Mouse (Mus musculus) liver, adult 2 months (tissue): ENCODE measurements around the gene Lonp2. TPM values are rescaled to one million over a fixed set of nuclear protein-coding genes. Genes with fewer than 3 reads are reported as not detected.

Experiments used
- DNase-seq: peaks from one replicate; pipeline ENCODE4 v3.0.0-alpha.2; 2011; ENCODE audit warnings: low read depth, low spot score; ENCODE audit errors: extremely low read depth
- H3K27ac ChIP-seq: fragments of 200-500 bp; replicated peaks from 2 replicates; pipeline ENCODE4 v1.5.1; 2012; ENCODE audit warnings: low read depth, mild to moderate bottlenecking, control low read depth, inconsistent platforms, low read length; ENCODE audit not compliant: insufficient read depth
- H3K27me3 ChIP-seq: fragments of 200-500 bp; 2 replicates; pipeline ENCODE4 v1.6.1; 2012; ENCODE audit warnings: mild to moderate bottlenecking, moderate library complexity, low read length, inconsistent platforms; ENCODE audit not compliant: control insufficient read depth, insufficient read depth
- H3K36me3 ChIP-seq: fragments of 200-500 bp; 2 replicates; pipeline ENCODE4 v1.6.1; 2012; ENCODE audit warnings: low read length, inconsistent platforms; ENCODE audit not compliant: control insufficient read depth, insufficient read depth
- H3K4me1 ChIP-seq: fragments of 200-500 bp; 2 replicates; pipeline ENCODE4 v1.6.1; 2011; ENCODE audit warnings: low read length; ENCODE audit not compliant: control insufficient read depth, insufficient read depth
- H3K4me3 ChIP-seq: fragments of 200-500 bp; 2 replicates; pipeline ENCODE4 v1.5.1; 2011; ENCODE audit warnings: low read depth, mild to moderate bottlenecking, control low read depth, low read length, moderate library complexity; ENCODE audit not compliant: insufficient read depth
- H3K79me2 ChIP-seq: fragments of 200-500 bp; 2 replicates; pipeline ENCODE4 v1.6.1; 2012; ENCODE audit warnings: inconsistent platforms, mild to moderate bottlenecking, low read length, moderate library complexity; ENCODE audit not compliant: control insufficient read depth, insufficient read depth
- H3K9ac ChIP-seq: fragments of 200-500 bp; 2 replicates; pipeline ENCODE4 v1.6.1; 2012; ENCODE audit warnings: low read depth, mild to moderate bottlenecking, control low read depth, inconsistent platforms, low read length
- CTCF ChIP-seq: fragments of 200-500 bp; IDR thresholded peaks from 2 replicates; pipeline ENCODE4 v1.5.1; 2011; ENCODE audit warnings: low read depth, low read length, control low read depth
- POLR2A ChIP-seq: fragments of 200-500 bp; IDR thresholded peaks from 2 replicates; pipeline ENCODE4 v1.6.1; 2011; ENCODE audit warnings: low read length, control low read depth; ENCODE audit not compliant: insufficient read depth; ENCODE audit errors: extremely low read depth
- WGBS: fragments of 180-500 bp; shearing (Covaris S2); methylation state at CpG from one replicate; pipeline ENCODE4 v1.1.7; 2018; 5-methylcytosine and 5-hydroxymethylcytosine counted together
- polyA plus RNA-seq: library from polyadenylated mRNA; depleted of rRNA; stranded (reverse); fragments of >200 nt; gene quantifications from 2 replicates; pipeline ENCODE4 v1.2.3, GENCODE M21; 2012
- total RNA-seq: library from RNA; depleted of rRNA; stranded (reverse); fragments of >200 nt; gene quantifications from 2 replicates; pipeline ENCODE4 v1.2.3, GENCODE M21; 2014

Lonp2 gene
- total and polyA plus RNA-seq, 2 experiments = 299 to 308 TPM

DNA sequence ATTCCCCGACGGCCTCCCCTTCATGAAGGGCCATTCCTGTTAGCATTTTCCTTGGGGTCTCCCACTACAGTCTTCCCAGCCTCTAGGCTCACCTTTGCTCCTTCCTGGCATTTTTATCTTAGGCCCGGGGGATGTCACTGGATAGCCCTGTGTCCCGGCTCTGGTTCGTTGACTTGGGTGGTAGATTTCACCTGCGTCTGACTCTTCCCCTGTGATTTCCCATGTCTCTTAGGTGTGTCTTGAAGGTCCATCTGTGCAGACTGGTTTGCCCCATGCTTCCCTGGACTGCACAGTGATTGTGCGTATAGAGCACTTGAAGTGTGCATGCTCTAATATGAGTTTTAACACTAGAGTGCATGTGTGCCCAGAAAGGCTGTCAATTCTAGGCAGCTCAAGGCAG is 1.1 kb downstream of the Lonp2 start:
- H3K36me3 ChIP-seq = peaks cover 14% of the 10 kb centered on the region
- TF ChIP-seq CTCF (no peak), POLR2A (no peak)
- H3K4me3 ChIP-seq = peak overlapping the region; percentile 84
- peak overlapping the region; percentile 79 for H3K9ac ChIP-seq
- no peaks in the 10 kb centered on the region for H3K27me3 ChIP-seq
- H3K4me1 ChIP-seq = peaks cover 9% of the 10 kb centered on the region; the same call in 1 of the 2 replicates
- peaks cover 21% of the 10 kb centered on the region; the same call in 1 of the 2 replicates for H3K79me2 ChIP-seq
- WGBS = 7% methylated on average over 7 of the region's 7 CpGs
- DNase-seq = peak; percentile 45
- peak overlapping the region; percentile 90 for H3K27ac ChIP-seq

DNA sequence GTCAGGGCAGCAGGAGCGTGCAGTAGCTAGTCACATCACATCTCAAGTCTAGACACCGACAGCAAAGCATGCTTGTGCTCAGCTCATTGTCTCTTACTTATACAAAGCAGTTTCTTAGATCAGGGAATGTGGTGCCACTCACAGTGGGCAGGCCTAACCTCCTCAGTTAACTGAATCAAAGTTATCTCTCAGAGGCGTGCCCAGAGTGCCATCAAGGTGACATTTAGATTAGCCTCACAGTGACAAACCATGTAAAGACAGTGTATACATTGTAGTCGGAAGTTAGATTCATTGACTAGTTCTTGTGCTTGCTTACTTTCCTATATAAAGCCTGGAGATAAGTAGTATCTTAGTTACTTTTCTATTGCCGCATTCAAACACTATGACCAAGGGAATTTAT is 6.4 kb downstream of the Lonp2 start:
- 85% methylated on average over 5 of the region's 5 CpGs for WGBS
- H3K36me3 ChIP-seq = peaks cover 57% of the 10 kb centered on the region
- H3K4me1 ChIP-seq = peaks cover 17% of the 10 kb centered on the region
- no peaks in the 10 kb centered on the region for H3K27me3 ChIP-seq
- no peak overlapping the region for H3K27ac ChIP-seq
- no peak overlapping the region for H3K4me3 ChIP-seq
- H3K79me2 ChIP-seq = peaks cover 34% of the 10 kb centered on the region
- H3K9ac ChIP-seq = no peak overlapping the region
- no peak for DNase-seq
- TF ChIP-seq POLR2A = no peak
- TF ChIP-seq CTCF = no peak

DNA sequence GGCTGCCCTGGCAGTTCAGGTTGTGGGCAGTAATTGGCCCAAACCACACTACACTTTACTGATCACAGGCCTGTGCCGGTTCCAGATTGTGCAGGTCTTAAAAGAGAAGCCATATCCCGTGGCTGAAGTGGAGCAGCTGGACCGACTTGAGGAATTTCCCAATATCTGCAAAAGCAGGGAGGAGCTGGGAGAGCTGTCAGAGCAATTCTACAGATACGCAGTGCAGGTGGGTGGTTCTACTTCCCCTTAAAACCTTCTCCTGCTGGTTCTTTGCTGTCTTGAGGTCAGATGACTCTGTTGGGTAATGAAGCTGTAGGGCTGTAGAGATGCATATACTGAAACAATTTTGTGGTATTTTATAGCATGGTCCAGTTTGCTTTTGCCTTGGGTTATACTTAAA is 7.6 kb downstream of the Lonp2 start:
- H3K9ac ChIP-seq = peak overlapping the region; percentile 0
- TF ChIP-seq POLR2A = no peak
- no peak for TF ChIP-seq CTCF
- H3K27me3 ChIP-seq = no peaks in the 10 kb centered on the region
- no peak for DNase-seq
- peaks cover 17% of the 10 kb centered on the region for H3K4me1 ChIP-seq
- peaks cover 68% of the 10 kb centered on the region for H3K36me3 ChIP-seq
- no peak overlapping the region for H3K4me3 ChIP-seq
- peak overlapping the region; percentile 38; the same call in 1 of the 2 replicates for H3K27ac ChIP-seq
- peaks cover 41% of the 10 kb centered on the region for H3K79me2 ChIP-seq
- WGBS = 24% methylated on average over 4 of the region's 4 CpGs

DNA sequence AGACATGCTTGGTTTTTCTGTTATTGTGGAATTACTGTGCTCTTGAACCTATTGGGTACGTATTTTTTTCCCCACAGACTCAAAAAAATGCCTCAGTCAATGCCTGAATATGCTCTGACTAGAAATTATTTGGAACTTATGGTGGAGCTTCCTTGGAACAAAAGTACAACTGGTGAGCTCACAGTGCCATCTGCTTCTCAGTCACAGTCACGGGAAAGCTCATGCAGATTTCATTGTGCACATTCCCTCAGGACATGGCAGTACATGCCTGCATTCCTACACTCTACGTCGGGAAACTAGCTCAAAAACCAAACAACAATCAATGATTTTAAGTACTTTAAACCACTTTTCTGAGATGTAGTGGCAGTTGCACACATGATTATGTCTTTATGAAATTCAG is 14.0 kb downstream of the Lonp2 start:
- Histone ChIP-seq H3K4me1 (no peaks in the 10 kb centered on the region; the same call in 1 of the 2 replicates), H3K9ac (no peak overlapping the region), H3K36me3 (peaks cover 89% of the 10 kb centered on the region), H3K4me3 (no peak overlapping the region), H3K79me2 (peaks cover 20% of the 10 kb centered on the region), H3K27ac (no peak overlapping the region), H3K27me3 (no peaks in the 10 kb centered on the region)
- TF ChIP-seq CTCF (no peak), POLR2A (no peak)
- DNase-seq = no peak
- 88% methylated on average over 4 of the region's 4 CpGs for WGBS

DNA sequence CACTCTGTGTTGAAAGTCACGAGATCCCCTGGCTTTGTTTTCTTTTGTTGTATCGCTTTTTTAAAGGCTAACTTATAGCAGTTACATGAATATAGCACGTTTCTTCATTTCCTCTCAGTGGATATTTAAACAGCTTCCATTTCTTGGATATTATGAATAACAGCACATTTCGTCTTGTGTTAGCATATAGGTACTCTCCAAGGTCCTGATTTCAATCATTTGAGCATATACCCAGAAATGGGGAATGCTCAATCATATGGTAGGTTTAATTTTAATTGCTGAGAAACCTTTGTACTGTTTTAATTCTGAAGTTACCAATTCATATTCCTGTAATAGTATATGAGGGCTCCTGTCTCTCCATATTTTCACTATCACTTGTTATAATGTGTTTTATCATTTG is 15.1 kb downstream of the Lonp2 start:
- H3K4me3 ChIP-seq = no peak overlapping the region
- peaks cover 89% of the 10 kb centered on the region for H3K36me3 ChIP-seq
- H3K4me1 ChIP-seq = peaks cover 2% of the 10 kb centered on the region; the same call in 1 of the 2 replicates
- no peak for TF ChIP-seq CTCF
- no peak for TF ChIP-seq POLR2A
- peaks cover 21% of the 10 kb centered on the region for H3K79me2 ChIP-seq
- H3K9ac ChIP-seq = no peak overlapping the region
- 89% methylated on average over 4 of the region's 4 CpGs for WGBS
- H3K27me3 ChIP-seq = no peaks in the 10 kb centered on the region
- no peak overlapping the region for H3K27ac ChIP-seq
- DNase-seq = no peak

DNA sequence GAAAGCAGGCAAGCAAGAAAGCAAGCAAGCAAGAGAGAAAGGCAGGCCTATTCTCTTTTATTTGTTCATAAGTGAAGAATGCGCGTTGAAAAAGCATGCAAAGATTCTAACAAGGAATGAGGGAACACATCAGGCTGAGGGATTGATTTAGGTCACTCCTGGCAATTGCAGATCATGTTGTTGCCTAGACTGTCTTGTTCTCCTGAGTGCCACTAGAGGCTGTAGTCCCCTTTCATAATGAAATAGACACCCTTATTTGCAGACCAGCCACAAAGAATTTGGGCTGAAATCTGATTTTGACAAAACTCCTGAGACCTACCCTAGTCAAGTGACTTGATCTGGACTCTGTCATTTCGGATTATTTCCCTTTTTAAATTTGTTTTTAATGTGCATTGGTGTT is 18.8 kb downstream of the Lonp2 start:
- TF ChIP-seq CTCF (no peak), POLR2A (no peak)
- no peak for DNase-seq
- Histone ChIP-seq H3K36me3 (peaks cover 76% of the 10 kb centered on the region), H3K27me3 (no peaks in the 10 kb centered on the region), H3K4me1 (peaks cover 3% of the 10 kb centered on the region; the same call in 1 of the 2 replicates), H3K79me2 (peaks cover 20% of the 10 kb centered on the region; the same call in 1 of the 2 replicates), H3K27ac (no peak overlapping the region), H3K9ac (no peak overlapping the region), H3K4me3 (no peak overlapping the region)
- WGBS = 88% methylated on average over 3 of the region's 3 CpGs
